16 mouse cellular contexts compared by ENCODE assay signal in genomic region chr2:71843316-71843715, GRCm38 (mm10). TPM values are rescaled to one million over a fixed set of nuclear protein-coding genes. Genes with fewer than 3 reads are reported as not detected.
DNase-seq lines count a peak whose midpoint lies in the region; ATAC-seq and TF ChIP-seq lines count a peak whose summit lies in the region.
"Had no signal": no experiment of that assay in that cellular context is flagged by ENCODE, and none has a peak within 500 bp of the region (broad histone marks: within the 10 kb centered on the region; RNA-seq: fewer than 3 reads in every experiment).

No protein-coding gene starts in this region.

- no peak for ATAC-seq in lung, postnatal 0 days
- peak; percentile 56 for ATAC-seq in inflammation-experienced regulatory T-cells, adult 6 months
- ATAC-seq: forebrain, embryonic 13.5 days had no signal

- H3K27me3 ChIP-seq in lung, postnatal 0 days (replicated peaks; ENCODE audit: insufficient read depth, low read length): no peaks in the 10 kb centered on the region
- H3K27me3 ChIP-seq: embryonic facial prominence, embryonic 13.5 days; forebrain, embryonic 13.5 days; heart, embryonic 15.5 days; limb, embryonic 13.5 days; megakaryocyte, embryonic 14.5 days had no signal

- 69% methylated on average over 9 of the region's 9 CpGs for WGBS in lung, postnatal 0 days

- H3K9me3 ChIP-seq in lung, postnatal 0 days (ENCODE audit: low read length): no peaks in the 10 kb centered on the region
- H3K9me3 ChIP-seq: embryonic facial prominence, embryonic 13.5 days; forebrain, embryonic 13.5 days; heart, embryonic 15.5 days; limb, embryonic 13.5 days; megakaryocyte, embryonic 14.5 days had no signal

- TF ChIP-seq EP300 in lung, postnatal 0 days (IDR thresholded peaks at IDR 0.05): no peak

- H3K4me2 ChIP-seq in lung, postnatal 0 days (replicated peaks; ENCODE audit: low read depth, low read length): no peak overlapping the region
- H3K4me2 ChIP-seq: embryonic facial prominence, embryonic 13.5 days; forebrain, embryonic 13.5 days; heart, embryonic 15.5 days; limb, embryonic 13.5 days had no signal

- H3K4me3 ChIP-seq in lung, postnatal 0 days (ENCODE audit: low read depth, low read length): no peak overlapping the region
- H3K4me3 ChIP-seq: embryonic facial prominence, embryonic 13.5 days; forebrain, embryonic 13.5 days; heart, embryonic 15.5 days; limb, embryonic 13.5 days; megakaryocyte, embryonic 14.5 days had no signal

- H3K36me3 ChIP-seq in lung, postnatal 0 days (ENCODE audit: insufficient read depth, low read length): peaks cover 17% of the 10 kb centered on the region

- H3K9ac ChIP-seq in lung, postnatal 0 days (replicated peaks; ENCODE audit: low read depth): no peak overlapping the region
- H3K9ac ChIP-seq: embryonic facial prominence, embryonic 13.5 days; forebrain, embryonic 13.5 days; heart, embryonic 15.5 days; limb, embryonic 13.5 days had no signal

- DNase-seq in adrenal gland, adult (ENCODE audit: inconsistent age in 2 of 2, low spot score in 1 of 2): peak; percentile 56 to 77
- no peak for DNase-seq in adrenal gland, adult 18-20 months (ENCODE audit: low spot score in 2 of 2)
- DNase-seq in lung, postnatal 0 days (ENCODE audit: low spot score): peak; percentile 18
- DNase-seq in lung, postnatal 10 days: no peak
- peak; percentile 40 for DNase-seq in thymus, postnatal 14 days
- DNase-seq in embryo, embryonic 9.5 days (ENCODE audit: extremely low spot score): no peak
- no peak for DNase-seq in urinary bladder, adult 18-20 months (ENCODE audit: low spot score in 2 of 2)
- DNase-seq: cerebellum, adult 8-10 months; gastrocnemius, postnatal 10 days had no signal

- TF ChIP-seq CTCF in lung, postnatal 0 days (IDR thresholded peaks at IDR 0.05): no peak

- H3K27ac ChIP-seq in lung, postnatal 0 days (ENCODE audit: low read length): no peak overlapping the region
- H3K27ac ChIP-seq: embryonic facial prominence, embryonic 13.5 days; forebrain, embryonic 13.5 days; heart, embryonic 15.5 days; kidney, postnatal 0 days; limb, embryonic 13.5 days had no signal

- H3K4me1 ChIP-seq in lung, postnatal 0 days (ENCODE audit: insufficient read depth, low read depth, low read length): no peaks in the 10 kb centered on the region
- H3K4me1 ChIP-seq: embryonic facial prominence, embryonic 13.5 days; forebrain, embryonic 13.5 days had no signal

RNA-seq across cellular contexts. Expression of gene Pdk1, which starts 29.7 kb away (rescaled TPM):
- total RNA-seq in adrenal gland, adult 18-20 months (2021): 10 to 100 TPM; 44.2 to 59.8 TPM
- polyA plus RNA-seq in lung, postnatal 0 days (2015; fragmentation: Nextera tagmentation; extraction: Ambion mirVana): 21.1 and 21.8 TPM in 2 replicates
- polyA plus RNA-seq in inflammation-experienced regulatory T-cells, adult 6 months (2017; shearing (Covaris generic)): 10 to 100 TPM; 13.5 to 36.2 (median 20.6) TPM

Comparison
In these comparisons a context has a peak if more than half of its experiments do, and no peak if none do; other contexts are left out.
1. DNase-seq: peak in adrenal gland, adult (2 of 2), lung, postnatal 0 days (single experiment) and thymus, postnatal 14 days (single experiment); none in adrenal gland, adult 18-20 months (0 of 2), lung, postnatal 10 days (single experiment), embryo, embryonic 9.5 days (single experiment) and urinary bladder, adult 18-20 months (0 of 2).